Mouse (Mus musculus) limb, embryonic 10.5 days (tissue): ENCODE measurements around the gene Zdhhc18. TPM values are rescaled to one million over a fixed set of nuclear protein-coding genes. Genes with fewer than 3 reads are reported as not detected.

Experiments
- DNase-seq: peaks from one replicate; pipeline ENCODE4 v3.0.0-alpha.2; 2017; ENCODE audit warnings: low spot score
- H3K27ac ChIP-seq: fragments of 300-500 bp; sonication (generic); 2 replicates; pipeline ENCODE4 v1.5.1; 2016; ENCODE audit warnings: mild to moderate bottlenecking
- H3K27me3 ChIP-seq: fragments of 300-500 bp; sonication (generic); 2 replicates; pipeline ENCODE4 v1.6.1; 2016; ENCODE audit warnings: low read depth, mild to moderate bottlenecking; ENCODE audit not compliant: poor library complexity, severe bottlenecking
- H3K36me3 ChIP-seq: fragments of 300-500 bp; sonication (generic); 2 replicates; pipeline ENCODE4 v1.6.1; 2016; ENCODE audit warnings: mild to moderate bottlenecking, moderate library complexity
- H3K4me1 ChIP-seq: fragments of 300-500 bp; sonication (generic); 2 replicates; pipeline ENCODE4 v1.6.1; 2016
- H3K4me3 ChIP-seq: fragments of 300-500 bp; sonication (generic); 2 replicates; pipeline ENCODE4 v1.5.1; 2016; ENCODE audit warnings: mild to moderate bottlenecking, moderate library complexity
- H3K9me3 ChIP-seq: fragments of 300-500 bp; sonication (generic); replicated peaks from 2 replicates; pipeline ENCODE4 v1.6.1; 2016; ENCODE audit warnings: mild to moderate bottlenecking
- WGBS: fragments of 180-500 bp; shearing (Covaris S2); methylation state at CpG from one replicate; pipeline ENCODE4 v1.1.7; 2016; 5-methylcytosine and 5-hydroxymethylcytosine counted together
- polyA plus RNA-seq: library from polyadenylated mRNA; unstranded; fragments of >200 nt; fragmentation: Nextera tagmentation; extraction: Ambion mirVana; gene quantifications from 2 replicates; pipeline ENCODE4 v1.2.1, GENCODE M21; 2016

Zdhhc18 gene
- polyA plus RNA-seq, 1 experiment from 2014 or later, result 4.0 TPM

DNA sequence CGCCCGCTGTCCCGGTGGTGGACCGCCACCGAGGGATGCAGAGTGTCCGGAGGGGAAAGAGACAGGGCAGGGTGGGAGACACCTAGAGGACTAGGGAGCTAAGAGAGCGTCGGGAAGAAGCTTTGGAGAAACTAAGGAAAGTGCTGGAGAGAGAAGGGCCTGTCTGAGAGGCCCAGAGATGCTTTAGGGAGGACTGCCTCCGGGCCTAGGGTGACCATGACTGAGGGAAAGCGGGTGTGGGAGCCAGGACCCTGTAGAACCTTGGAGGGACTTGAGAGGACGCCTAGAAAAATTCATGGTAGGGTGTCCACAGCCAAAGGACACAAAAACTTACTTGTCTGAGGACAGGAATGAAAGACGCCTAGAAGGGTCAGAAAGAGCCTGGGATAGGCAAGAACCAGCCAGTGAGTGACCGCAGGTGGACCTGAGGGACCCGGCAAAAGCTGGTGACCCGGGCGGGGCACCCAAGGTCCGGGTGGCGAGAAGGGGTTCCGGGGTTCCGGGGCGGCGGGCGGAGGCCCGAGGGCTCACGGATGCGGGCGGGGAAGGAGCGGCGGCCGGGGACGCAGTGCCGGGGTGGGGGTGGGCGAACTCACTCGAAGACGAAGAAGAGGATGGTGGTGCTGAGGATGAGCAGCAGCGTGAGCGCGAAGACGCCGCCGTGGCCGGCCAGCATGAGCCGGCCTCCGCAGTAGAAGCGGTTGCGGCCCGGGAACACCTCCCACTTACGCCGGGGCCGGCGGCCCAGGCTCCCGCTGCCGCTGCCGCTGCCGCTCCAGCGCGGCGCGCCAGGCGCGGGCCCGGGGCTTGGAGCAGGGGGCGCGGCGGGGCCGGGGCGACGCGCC is 17.2 kb downstream of the Zdhhc18 start:
- H3K4me1 ChIP-seq, result peaks cover 42% of the 10 kb centered on the region
- H3K36me3 ChIP-seq, result no peaks in the 10 kb centered on the region; the same call in 1 of the 2 replicates
- no peaks in the 10 kb centered on the region for H3K27me3 ChIP-seq
- H3K27ac ChIP-seq, result peak overlapping the region; percentile 92
- no peaks in the 10 kb centered on the region for H3K9me3 ChIP-seq
- peak; percentile 75 for DNase-seq
- H3K4me3 ChIP-seq, result peak overlapping the region; percentile 90
- WGBS, result under 1% methylated on average over 69 of the region's 69 CpGs

GRCm38 (mm10) chr4:133631769-133632411 is 18.1 kb downstream of the Zdhhc18 start:
- peaks cover 44% of the 10 kb centered on the region for H3K4me1 ChIP-seq
- no peak for DNase-seq
- peaks cover 3% of the 10 kb centered on the region for H3K36me3 ChIP-seq
- no peaks in the 10 kb centered on the region for H3K27me3 ChIP-seq
- 52% methylated on average over 9 of the region's 9 CpGs for WGBS
- no peaks in the 10 kb centered on the region for H3K9me3 ChIP-seq
- H3K27ac ChIP-seq, result no peak overlapping the region
- H3K4me3 ChIP-seq, result peak overlapping the region; percentile 90

GRCm38 (mm10) chr4:133631071-133631768 is 18.7 kb downstream of the Zdhhc18 start:
- H3K4me3 ChIP-seq, result peak overlapping the region; percentile 12; the same call in 1 of the 2 replicates
- 85% methylated on average over 14 of the region's 14 CpGs for WGBS
- H3K9me3 ChIP-seq, result no peaks in the 10 kb centered on the region
- DNase-seq, result no peak
- H3K27me3 ChIP-seq, result no peaks in the 10 kb centered on the region
- peaks cover 10% of the 10 kb centered on the region for H3K36me3 ChIP-seq
- no peak overlapping the region for H3K27ac ChIP-seq
- H3K4me1 ChIP-seq, result peaks cover 50% of the 10 kb centered on the region

- no peaks in the 10 kb centered on the region for H3K27me3 ChIP-seq
- H3K4me3 ChIP-seq, result no peak overlapping the region
- H3K4me1 ChIP-seq, result peaks cover 54% of the 10 kb centered on the region
- 93% methylated on average over 8 of the region's 8 CpGs for WGBS
- H3K9me3 ChIP-seq, result no peaks in the 10 kb centered on the region
- DNase-seq, result no peak
- H3K27ac ChIP-seq, result no peak overlapping the region
- peaks cover 18% of the 10 kb centered on the region for H3K36me3 ChIP-seq
These were observed 19.5 kb downstream of the Zdhhc18 start for GRCm38 (mm10) chr4:133630326-133630920.

DNA sequence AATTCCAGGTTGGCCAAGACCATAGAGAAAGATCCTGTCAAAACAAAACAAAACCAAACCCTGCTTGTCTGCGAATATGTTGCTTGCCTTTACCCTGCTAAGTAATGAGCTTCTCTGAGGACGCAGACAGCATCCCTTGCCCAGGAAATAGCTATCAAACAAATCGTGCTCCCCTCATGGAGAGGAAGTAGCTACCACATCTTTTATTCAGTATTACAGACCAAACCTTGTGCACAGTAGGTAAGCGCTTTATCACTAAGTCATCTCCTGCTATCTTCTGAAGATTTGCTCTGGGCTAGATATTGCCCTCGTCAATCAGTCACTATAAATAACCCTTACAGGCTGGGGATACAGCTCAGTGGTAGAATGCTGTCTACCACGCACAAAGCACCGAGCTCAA is 20.8 kb downstream of the Zdhhc18 start:
- no peak overlapping the region for H3K27ac ChIP-seq
- peaks cover 30% of the 10 kb centered on the region for H3K36me3 ChIP-seq
- no peak overlapping the region for H3K4me3 ChIP-seq
- no peaks in the 10 kb centered on the region for H3K27me3 ChIP-seq
- H3K9me3 ChIP-seq, result no peaks in the 10 kb centered on the region
- peaks cover 54% of the 10 kb centered on the region for H3K4me1 ChIP-seq
- DNase-seq, result no peak
- WGBS, result 89% methylated on average over 7 of the region's 7 CpGs

- WGBS, result 77% methylated on average over 2 of the region's 2 CpGs
- DNase-seq, result no peak
These were observed 21.4 kb downstream of the Zdhhc18 start for GRCm38 (mm10) chr4:133628517-133628916.

GRCm38 (mm10) chr4:133627039-133627438 is 22.9 kb downstream of the Zdhhc18 start:
- DNase-seq, result no peak
- H3K9me3 ChIP-seq, result no peaks in the 10 kb centered on the region
- H3K36me3 ChIP-seq, result peaks cover 44% of the 10 kb centered on the region
- peaks cover 39% of the 10 kb centered on the region for H3K4me1 ChIP-seq
- WGBS, result 92% methylated on average over 14 of the region's 14 CpGs
- no peaks in the 10 kb centered on the region for H3K27me3 ChIP-seq
- H3K27ac ChIP-seq, result no peak overlapping the region
- no peak overlapping the region for H3K4me3 ChIP-seq

More at GRCm38 (mm10) chr4:133628517-133628916, 21.4 kb downstream of the Zdhhc18 start:
- H3K36me3 ChIP-seq, result peaks cover 36% of the 10 kb centered on the region
- H3K9me3 ChIP-seq, result no peaks in the 10 kb centered on the region
- H3K4me1 ChIP-seq, result peaks cover 49% of the 10 kb centered on the region
- no peak overlapping the region for H3K4me3 ChIP-seq
- H3K27me3 ChIP-seq, result no peaks in the 10 kb centered on the region
- no peak overlapping the region for H3K27ac ChIP-seq

GRCm38 (mm10) chr4:133626621-133627020 is 23.3 kb downstream of the Zdhhc18 start:
- peaks cover 47% of the 10 kb centered on the region for H3K36me3 ChIP-seq
- peaks cover 34% of the 10 kb centered on the region for H3K4me1 ChIP-seq
- no peaks in the 10 kb centered on the region for H3K27me3 ChIP-seq
- H3K4me3 ChIP-seq, result no peak overlapping the region
- no peaks in the 10 kb centered on the region for H3K9me3 ChIP-seq
- DNase-seq, result no peak
- 92% methylated on average over 9 of the region's 9 CpGs for WGBS
- H3K27ac ChIP-seq, result no peak overlapping the region

- H3K36me3 ChIP-seq, result peaks cover 50% of the 10 kb centered on the region
- H3K27me3 ChIP-seq, result no peaks in the 10 kb centered on the region
- WGBS, result 54% methylated on average over 5 of the region's 5 CpGs
- peaks cover 30% of the 10 kb centered on the region for H3K4me1 ChIP-seq
- no peaks in the 10 kb centered on the region for H3K9me3 ChIP-seq
- no peak for DNase-seq
- no peak overlapping the region for H3K4me3 ChIP-seq
- H3K27ac ChIP-seq, result peak overlapping the region; percentile 47; the same call in 1 of the 2 replicates
These were observed 23.7 kb downstream of the Zdhhc18 start for GRCm38 (mm10) chr4:133626221-133626620.

DNA sequence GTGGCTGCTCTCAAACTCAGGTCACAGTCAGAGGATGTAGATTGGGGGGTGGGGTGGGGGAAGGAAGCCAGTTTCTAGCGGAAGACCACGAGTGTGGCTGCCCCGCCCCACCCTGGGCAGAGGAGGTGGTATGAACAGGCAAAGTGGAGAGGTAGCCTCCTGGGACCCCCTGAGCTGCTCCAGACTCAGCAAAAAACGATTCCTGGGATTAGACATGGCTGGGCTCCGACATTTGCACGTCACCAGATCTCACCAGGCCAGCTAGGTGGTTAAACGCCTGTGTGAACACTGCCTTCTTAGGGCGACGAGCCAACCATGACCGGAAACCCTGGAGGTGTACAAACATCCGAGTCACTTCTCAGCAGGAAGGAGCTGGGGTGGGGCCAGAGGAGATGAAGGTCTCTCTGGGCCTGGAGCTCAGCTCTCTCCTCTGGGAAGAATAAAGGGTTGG is 24.3 kb downstream of the Zdhhc18 start:
- WGBS, result 77% methylated on average over 11 of the region's 11 CpGs
- peaks cover 25% of the 10 kb centered on the region for H3K4me1 ChIP-seq
- no peak for DNase-seq
- H3K4me3 ChIP-seq, result no peak overlapping the region
- no peaks in the 10 kb centered on the region for H3K9me3 ChIP-seq
- peaks cover 55% of the 10 kb centered on the region for H3K36me3 ChIP-seq
- H3K27ac ChIP-seq, result peak overlapping the region; percentile 47; the same call in 1 of the 2 replicates
- no peaks in the 10 kb centered on the region for H3K27me3 ChIP-seq

DNA sequence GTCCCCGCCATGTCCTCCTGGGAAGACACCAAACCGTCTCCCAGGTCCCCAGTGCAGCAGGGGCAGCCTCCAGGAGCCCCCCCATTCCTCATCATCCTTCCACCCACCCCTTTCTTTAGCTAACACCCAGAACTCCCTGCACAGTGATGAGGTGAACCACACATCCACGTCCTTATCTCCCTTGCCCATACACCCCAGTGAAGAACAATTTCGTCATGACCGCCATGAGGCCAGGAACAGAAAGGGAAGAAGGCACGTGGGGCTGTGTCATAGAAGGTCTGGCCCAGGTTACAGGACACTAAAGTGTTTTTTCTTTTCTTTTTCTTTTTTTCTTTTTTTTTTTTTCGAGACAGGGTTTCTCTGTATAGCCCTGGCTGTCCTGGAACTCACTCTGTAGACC is 25.1 kb downstream of the Zdhhc18 start:
- no peaks in the 10 kb centered on the region for H3K27me3 ChIP-seq
- no peak overlapping the region for H3K27ac ChIP-seq
- H3K9me3 ChIP-seq, result no peaks in the 10 kb centered on the region
- WGBS, result 87% methylated on average over 7 of the region's 7 CpGs
- no peak for DNase-seq
- H3K4me1 ChIP-seq, result peaks cover 20% of the 10 kb centered on the region
- no peak overlapping the region for H3K4me3 ChIP-seq
- H3K36me3 ChIP-seq, result peaks cover 64% of the 10 kb centered on the region

GRCm38 (mm10) chr4:133622161-133622695 is 27.7 kb downstream of the Zdhhc18 start:
- Histone ChIP-seq H3K4me1 (peaks cover 12% of the 10 kb centered on the region; the same call in 1 of the 2 replicates), H3K4me3 (no peak overlapping the region), H3K27me3 (no peaks in the 10 kb centered on the region), H3K27ac (no peak overlapping the region), H3K9me3 (no peaks in the 10 kb centered on the region), H3K36me3 (peaks cover 83% of the 10 kb centered on the region)
- DNase-seq, result no peak
- 86% methylated on average over 11 of the region's 11 CpGs for WGBS
